Mouse (Mus musculus) liver, embryonic 14.5 days (tissue): ENCODE results near the gene Mgll. TPM values are rescaled to one million over a fixed set of nuclear protein-coding genes. Genes with fewer than 3 reads are reported as not detected.

ENCODE experiments used
- ATAC-seq: fragments of 200-750 bp; cut with Nextera tagmentation; 2 replicates; pipeline ENCODE4 v1.8.0; 2017; ENCODE audit warnings: moderate number of reproducible peaks, mild to moderate bottlenecking, moderate library complexity; ENCODE audit not compliant: insufficient read depth
- DNase-seq, 3 experiments: peaks; one replicate each; pipeline ENCODE4 v3.0.0-alpha.2; 2012 to 2013; ENCODE audit warnings: low read depth in 3 of 3, low spot score in 3 of 3
- H3K27ac ChIP-seq: fragments of 300-500 bp; sonication (generic); 2 replicates; pipeline ENCODE4 v1.5.1; 2014; ENCODE audit warnings: moderate library complexity, mild to moderate bottlenecking, control low read depth, inconsistent platforms
- H3K27me3 ChIP-seq: fragments of 300-500 bp; sonication (generic); 2 replicates; pipeline ENCODE4 v1.6.1; 2014; ENCODE audit warnings: mild to moderate bottlenecking, low read length, moderate library complexity; ENCODE audit not compliant: control insufficient read depth, insufficient read depth
- H3K36me3 ChIP-seq: fragments of 300-500 bp; sonication (generic); replicated peaks from 2 replicates; pipeline ENCODE4 v1.6.1; 2014; ENCODE audit warnings: low read depth; ENCODE audit not compliant: control insufficient read depth, insufficient read depth
- H3K4me1 ChIP-seq, 2 experiments: fragments of 200-500 bp in 1 of 2; fragments of 300-500 bp in 1 of 2; sonication (generic) in 1 of 2; replicated peaks; 2 replicates each; pipeline ENCODE4 v1.6.1; 2012 to 2014; ENCODE audit warnings: antibody characterized with exemption in 1 of 2, inconsistent platforms in 1 of 2, low read length in 1 of 2; ENCODE audit not compliant: control insufficient read depth in 2 of 2, insufficient read depth in 2 of 2
- H3K4me2 ChIP-seq: fragments of 300-500 bp; sonication (generic); 2 replicates; pipeline ENCODE4 v1.6.1; 2014; ENCODE audit warnings: low read depth, mild to moderate bottlenecking, control low read depth, moderate library complexity
- H3K4me3 ChIP-seq, 2 experiments: fragments of 200-500 bp in 1 of 2; fragments of 300-500 bp in 1 of 2; sonication (generic) in 1 of 2; 2 replicates each; pipeline ENCODE4 v1.5.1; 2012 to 2014; ENCODE audit warnings: low read depth in 2 of 2, low read length in 2 of 2, mild to moderate bottlenecking in 2 of 2, control low read depth in 1 of 2, inconsistent platforms in 1 of 2, moderate library complexity in 1 of 2; ENCODE audit not compliant: insufficient read depth in 1 of 2
- H3K9ac ChIP-seq: fragments of 300-500 bp; sonication (generic); replicated peaks from 2 replicates; pipeline ENCODE4 v1.6.1; 2014; ENCODE audit warnings: mild to moderate bottlenecking, control low read depth, moderate library complexity
- H3K9me3 ChIP-seq: fragments of 300-500 bp; sonication (generic); 2 replicates; pipeline ENCODE4 v1.6.1; 2016; ENCODE audit warnings: low read length, mixed read lengths; ENCODE audit not compliant: control insufficient read depth
- CTCF ChIP-seq: IDR thresholded peaks from 2 replicates; pipeline ENCODE4 v1.5.1; 2016; ENCODE audit warnings: antibody characterized with exemption, low read depth, control low read depth
- EP300 ChIP-seq: IDR thresholded peaks from 2 replicates; pipeline ENCODE4 v1.6.1; 2016; ENCODE audit warnings: antibody characterized with exemption, low read depth
- WGBS: fragments of 180-500 bp; shearing (Covaris S2); extraction: QIAGEN DNeasy Blood & Tissue Kit; methylation state at CpG from one replicate; pipeline ENCODE4 v1.1.7; 2014; ENCODE audit not compliant: insufficient replicate concordance; 5-methylcytosine and 5-hydroxymethylcytosine counted together
- polyA plus RNA-seq, 2 experiments: library from polyadenylated mRNA; depleted of rRNA in 1 of 2; stranded (reverse) in 1 of 2; unstranded in 1 of 2; fragments of >200 nt; fragmentation: Nextera tagmentation in 1 of 2; extraction: Ambion mirVana in 1 of 2; gene quantifications; 2 replicates each; pipeline versions ENCODE4 v1.2.1 to v1.2.3; 2012 to 2014

Gene Mgll
- polyA plus RNA-seq, 2 experiments: 17.0 to 68.0 TPM

- TF ChIP-seq EP300 (no peak), CTCF (no peak)
- ATAC-seq: peak; percentile 62
- H3K36me3 ChIP-seq: peaks cover 24% of the 10 kb centered on the region
- H3K4me2 ChIP-seq: peak overlapping the region; percentile 90
- WGBS: 24% methylated on average over 14 of the region's 14 CpGs
- H3K27ac ChIP-seq: peak overlapping the region; percentile 34; the same call in 1 of the 2 replicates
- no peaks in the 10 kb centered on the region for H3K9me3 ChIP-seq
- H3K9ac ChIP-seq: peak overlapping the region; percentile 95
- peak overlapping the region; percentile 66 to 97 for H3K4me3 ChIP-seq
- DNase-seq: no peak
- no peaks in the 10 kb centered on the region for H3K27me3 ChIP-seq
- peaks cover 17 to 29% of the 10 kb centered on the region in 2 experiments for H3K4me1 ChIP-seq
These were observed 353 bp upstream of the Mgll start for GRCm38 (mm10) chr6:88723806-88724312.

GRCm38 (mm10) chr6:88725590-88725989 is 1.4 kb downstream of the Mgll start:
- no peak for ATAC-seq

GRCm38 (mm10) chr6:88726252-88727211 is 2.3 kb downstream of the Mgll start:
- Histone ChIP-seq H3K4me1 (peaks cover 42 to 53% of the 10 kb centered on the region in 2 experiments), H3K4me2 (peak overlapping the region; percentile 90), H3K36me3 (peaks cover 25% of the 10 kb centered on the region), H3K9me3 (no peaks in the 10 kb centered on the region), H3K27me3 (no peaks in the 10 kb centered on the region), H3K27ac (peak overlapping the region; percentile 72), H3K4me3 (peak overlapping the region; percentile 66 to 97), H3K9ac (peak overlapping the region; percentile 95)
- TF ChIP-seq CTCF (no peak), EP300 (no peak)
- 63% methylated on average over 9 of the region's 9 CpGs for WGBS
- no peak for DNase-seq
- ATAC-seq: no peak

More at GRCm38 (mm10) chr6:88725590-88725989, 1.4 kb downstream of the Mgll start:
- H3K9ac ChIP-seq: peak overlapping the region; percentile 95
- peak overlapping the region; percentile 66 to 97 for H3K4me3 ChIP-seq
- 52% methylated on average over 7 of the region's 7 CpGs for WGBS
- H3K27me3 ChIP-seq: no peaks in the 10 kb centered on the region
- DNase-seq: no peak
- H3K4me2 ChIP-seq: peak overlapping the region; percentile 90
- TF ChIP-seq CTCF (peak; percentile 63), EP300 (no peak)
- H3K4me1 ChIP-seq: peaks cover 34 to 45% of the 10 kb centered on the region in 2 experiments
- H3K36me3 ChIP-seq: peaks cover 25% of the 10 kb centered on the region
- H3K9me3 ChIP-seq: no peaks in the 10 kb centered on the region
- H3K27ac ChIP-seq: peak overlapping the region; percentile 77

- Histone ChIP-seq H3K4me1 (peaks cover 51 to 63% of the 10 kb centered on the region in 2 experiments), H3K4me2 (peak overlapping the region; percentile 90), H3K9me3 (no peaks in the 10 kb centered on the region), H3K4me3 (peak overlapping the region in 1 of 2 experiments; percentile 97; a peak in 1 of 4 replicates), H3K36me3 (peaks cover 27% of the 10 kb centered on the region), H3K27ac (no peak overlapping the region), H3K27me3 (no peaks in the 10 kb centered on the region), H3K9ac (no peak overlapping the region; the same call in 1 of the 2 replicates)
- DNase-seq: no peak
- ATAC-seq: no peak
- 83% methylated on average over 5 of the region's 5 CpGs for WGBS
- TF ChIP-seq EP300 (no peak), CTCF (0 out of 2 replicates have a peak, but pooled peaks have one; percentile 10)
These were observed 3.3 kb downstream of the Mgll start for GRCm38 (mm10) chr6:88727490-88727889.

GRCm38 (mm10) chr6:88728054-88728453 is 3.8 kb downstream of the Mgll start:
- Histone ChIP-seq H3K4me2 (peak overlapping the region; percentile 14; the same call in 1 of the 2 replicates), H3K27me3 (no peaks in the 10 kb centered on the region), H3K9me3 (no peaks in the 10 kb centered on the region), H3K4me3 (no peak overlapping the region), H3K27ac (peak overlapping the region; percentile 95; the same call in 1 of the 2 replicates), H3K4me1 (peaks cover 57 to 69% of the 10 kb centered on the region in 2 experiments), H3K36me3 (peaks cover 33% of the 10 kb centered on the region), H3K9ac (no peak overlapping the region)
- WGBS: 86% methylated on average over 7 of the region's 7 CpGs
- no peak for ATAC-seq
- TF ChIP-seq EP300 (no peak), CTCF (no peak)
- no peak for DNase-seq
